Mouse (Mus musculus) MEL-GATA-1-ER (cell line): ENCODE results near the gene Tmem176a.
"Not testable (repeated sequence)": the region's sequence is repeated elsewhere in the genome, so short reads cannot be mapped to it uniquely, and the experiment has no call there.

Source experiments
- DNase-seq: peaks from one replicate; pipeline ENCODE4 v3.0.0-alpha.2; 2012; ENCODE audit warnings: low read depth; ENCODE audit errors: extremely low read depth

Tmem176a gene

GRCm38 (mm10) chr6:48840371-48840969, at the start of gene Tmem176a:
Gene Tmem176a (plus strand): TSS chr6:48840919.
- peak; percentile 68 for DNase-seq

GRCm38 (mm10) chr6:48801897-48802296, 38.8 kb upstream of the Tmem176a start:
- DNase-seq: no peak

DNA sequence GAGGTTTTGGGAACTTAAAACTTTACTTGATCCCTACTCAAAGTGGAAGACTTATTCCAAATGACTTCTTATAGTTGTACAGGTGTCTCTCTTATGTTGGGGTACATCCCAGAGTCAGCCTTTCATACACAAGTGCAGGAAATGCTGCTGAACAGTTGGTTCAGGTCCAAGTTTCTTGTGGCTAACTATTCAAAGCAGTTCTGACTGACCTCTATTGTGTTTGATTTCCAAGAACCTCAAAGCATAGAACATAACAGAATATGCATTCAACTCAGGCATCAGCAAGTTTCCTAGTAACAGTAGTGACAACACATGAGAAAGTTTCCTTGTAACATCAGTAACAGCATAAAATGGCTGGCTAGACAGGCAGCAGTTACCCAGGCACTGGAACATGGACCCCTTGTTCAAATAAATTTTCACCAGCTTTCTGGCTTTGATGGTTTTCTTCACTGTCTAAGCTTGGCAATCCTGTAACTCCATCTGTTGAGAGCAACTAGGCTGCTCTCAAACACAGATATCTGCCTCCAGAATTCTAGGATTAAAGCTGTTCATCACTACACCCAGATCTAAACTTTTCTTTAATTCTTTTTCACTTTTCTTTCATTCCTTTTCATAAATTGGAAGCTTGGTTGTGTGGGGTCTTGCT, 37.2 kb upstream of the Tmem176a start:
- DNase-seq: no peak

GRCm38 (mm10) chr6:48804346-48804745, 36.4 kb upstream of the Tmem176a start:
- DNase-seq: no peak

DNA sequence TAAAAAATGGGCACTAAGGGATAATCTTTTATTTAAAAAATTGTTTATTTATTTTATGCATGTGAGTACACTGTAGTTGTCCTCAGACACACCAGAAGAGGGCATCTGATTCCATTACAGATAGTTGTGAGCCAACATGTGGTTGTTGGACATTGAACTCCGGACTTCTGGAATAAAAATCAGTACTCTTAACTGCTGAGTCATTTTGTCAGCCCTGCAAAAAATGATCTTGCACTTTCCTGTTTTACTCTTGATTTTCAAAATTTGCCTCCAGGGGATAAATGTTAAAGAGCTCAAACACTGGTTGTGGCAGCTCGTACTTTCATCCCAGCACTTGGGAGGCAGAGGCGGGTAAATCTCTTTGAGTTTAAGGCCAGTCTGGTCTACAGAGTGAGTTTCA, 34.0 kb upstream of the Tmem176a start:
- DNase-seq: no peak

DNA sequence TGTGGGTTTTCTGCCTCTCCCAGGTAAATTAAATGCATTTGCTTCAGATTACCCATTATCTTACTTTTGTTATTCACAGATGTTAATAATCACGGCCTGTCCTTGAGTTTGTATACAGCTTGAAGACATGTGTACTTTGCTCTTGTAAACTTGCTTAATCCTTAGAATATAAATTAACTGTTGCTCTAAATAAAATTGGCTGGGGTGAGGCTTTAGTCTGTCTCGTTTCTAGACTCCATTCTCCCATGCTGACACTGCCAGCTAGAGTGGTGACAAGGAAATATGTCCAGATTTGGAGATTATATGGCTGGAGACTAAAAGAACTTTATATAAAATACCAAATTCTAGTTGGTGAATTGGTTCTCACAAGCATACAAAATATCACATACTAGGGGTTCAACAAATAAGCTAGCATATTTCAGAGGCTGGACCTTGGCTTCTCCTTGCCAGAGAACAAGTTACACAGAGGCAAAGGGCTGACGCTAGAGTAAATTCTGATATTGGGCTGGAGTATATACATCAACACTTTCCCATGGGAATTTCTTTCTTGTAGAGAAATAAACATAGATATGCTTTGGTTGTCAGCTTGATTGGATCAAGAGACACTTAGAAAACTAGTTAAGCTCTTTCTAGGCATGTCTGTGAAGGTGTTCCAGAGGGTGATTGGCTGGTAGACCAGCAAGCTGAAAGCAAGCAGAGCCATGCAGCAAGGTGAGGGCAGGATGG, 31.1 kb upstream of the Tmem176a start:
- DNase-seq: no peak

DNA sequence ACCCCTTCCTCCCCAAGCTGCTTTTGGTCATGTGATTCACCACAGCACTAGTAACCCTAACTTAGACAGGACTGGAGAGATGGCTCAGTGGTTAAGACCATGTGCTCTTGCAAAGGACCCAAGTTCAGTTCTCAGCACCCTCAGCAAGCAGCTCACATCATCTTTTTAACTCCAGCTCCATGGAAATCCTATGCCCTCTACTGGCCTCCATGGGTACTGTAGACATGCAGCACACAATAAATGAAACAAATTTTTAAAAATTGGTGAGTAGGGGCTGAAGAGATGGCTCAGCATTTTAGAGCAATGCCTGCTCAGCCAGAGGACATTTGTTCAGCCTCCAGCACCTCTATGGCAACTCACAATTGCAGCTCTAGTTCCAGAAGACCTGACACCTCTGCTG, 25.7 kb upstream of the Tmem176a start:
- DNase-seq: no peak

DNA sequence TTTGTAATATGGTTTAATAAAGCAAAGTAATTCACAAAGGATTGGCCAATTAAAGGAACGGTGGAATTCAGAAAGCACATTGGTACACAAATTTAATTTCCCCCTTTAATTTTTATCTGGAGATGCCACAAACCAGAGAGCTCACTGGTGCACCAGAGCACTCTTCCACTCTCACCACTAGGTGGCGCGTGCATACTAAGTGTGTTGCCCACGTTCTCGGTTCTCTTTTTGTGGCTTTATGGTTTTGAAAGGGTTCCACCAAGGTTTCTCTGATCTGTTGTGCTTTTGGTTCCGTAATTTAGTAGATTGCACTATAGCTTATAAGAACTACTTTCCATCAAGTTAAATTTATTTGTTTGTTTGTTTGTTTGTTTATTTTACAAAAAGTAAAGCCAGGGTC, 22.9 kb upstream of the Tmem176a start:
- peak; percentile 79 for DNase-seq

DNA sequence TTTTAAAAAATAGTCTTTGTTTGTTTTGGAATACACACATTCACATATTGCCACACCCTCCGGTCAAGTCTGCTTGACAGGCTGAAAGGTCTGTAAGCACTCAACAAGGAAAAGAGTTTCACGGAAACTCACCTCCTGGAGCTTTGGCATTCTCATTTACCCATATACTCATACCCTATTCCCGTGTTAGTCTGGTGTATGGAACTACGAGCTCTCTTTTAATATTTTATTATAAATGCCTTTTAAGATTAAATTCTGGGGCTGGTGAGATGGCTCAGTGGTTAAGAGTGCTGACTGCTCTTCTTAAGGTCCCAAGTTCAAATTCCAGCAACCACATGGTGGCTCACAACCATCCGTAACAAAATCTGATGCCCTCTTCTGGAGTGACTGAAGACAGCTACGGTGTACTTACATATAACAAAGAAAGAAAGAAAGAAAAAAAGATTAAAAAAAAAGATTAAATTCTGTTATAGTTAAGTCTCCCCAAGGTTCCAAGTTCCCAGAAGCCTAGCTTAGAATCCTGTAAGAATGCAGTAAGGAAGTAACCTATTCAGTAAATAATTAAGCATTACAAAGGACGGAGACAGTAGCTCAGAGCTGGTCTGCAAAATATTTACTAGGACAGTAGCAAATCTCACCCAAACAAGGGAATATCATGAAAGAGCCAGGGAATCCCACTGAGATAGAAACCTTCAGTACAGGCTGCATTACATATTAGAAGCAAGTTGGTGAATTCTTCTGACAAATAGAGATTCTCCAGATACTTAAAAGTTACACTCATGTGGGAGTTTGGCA, 18.5 kb upstream of the Tmem176a start:
- not testable (repeated sequence) for DNase-seq

DNA sequence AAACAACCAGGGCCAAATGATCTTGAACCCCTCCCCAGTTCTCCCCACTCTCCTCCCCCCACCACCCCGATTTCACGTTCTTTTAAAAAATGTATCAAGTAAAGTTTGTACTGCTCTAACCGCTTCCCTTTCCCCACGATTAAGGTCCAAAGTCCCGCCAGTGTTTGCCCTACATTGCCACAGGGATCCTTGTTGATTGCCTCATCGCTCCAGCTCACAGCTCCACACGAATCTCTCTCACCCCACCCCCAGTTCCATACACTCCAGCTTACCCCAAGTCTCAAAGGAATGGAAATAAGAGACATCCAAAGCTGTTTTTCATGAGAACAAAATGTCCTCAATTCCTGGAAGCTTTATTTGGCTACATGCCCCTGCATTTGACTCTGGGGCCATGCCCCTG, 15.7 kb upstream of the Tmem176a start:
- no peak for DNase-seq

- no peak for DNase-seq
Measured at GRCm38 (mm10) chr6:48828976-48829375, 11.7 kb upstream of the Tmem176a start.

DNA sequence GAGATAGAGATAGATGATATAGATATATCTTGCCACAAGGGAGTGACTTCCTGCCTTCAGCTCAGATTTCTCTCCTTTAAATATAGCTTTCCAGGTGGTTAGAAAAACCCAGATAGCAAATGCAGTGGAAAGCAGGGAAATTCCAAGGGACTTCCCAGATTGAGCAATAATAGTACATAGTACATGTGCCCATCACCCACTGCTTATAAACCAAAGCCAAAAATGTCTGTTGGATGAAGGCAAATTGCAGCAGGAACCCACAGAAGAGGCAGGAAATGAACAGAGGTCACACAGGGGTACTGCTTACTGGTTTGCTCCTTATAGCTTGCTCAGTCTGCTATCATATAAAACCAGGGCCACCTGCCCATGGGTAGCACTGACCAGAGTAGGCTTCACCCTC, 11.1 kb upstream of the Tmem176a start:
- DNase-seq: no peak

DNA sequence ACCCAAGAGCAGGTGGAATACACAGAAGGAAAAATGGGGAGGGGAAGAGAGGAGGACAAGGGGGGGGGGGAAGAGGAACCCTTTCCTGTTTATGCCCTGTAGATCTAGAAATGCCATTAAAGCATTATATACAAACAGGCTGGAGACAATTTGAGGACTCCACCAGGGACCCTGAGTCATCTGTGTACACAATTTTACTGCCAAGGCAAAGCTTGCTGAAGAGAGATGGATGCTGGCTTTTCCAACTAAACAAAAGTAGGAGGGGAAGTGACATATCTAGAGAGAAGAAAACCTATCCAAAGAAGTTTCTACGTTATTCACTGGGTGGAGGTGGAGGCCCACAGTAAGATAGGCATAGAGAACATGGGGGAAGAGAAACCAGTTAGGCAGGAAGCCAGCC, 10.5 kb upstream of the Tmem176a start:
- DNase-seq: no peak

DNA sequence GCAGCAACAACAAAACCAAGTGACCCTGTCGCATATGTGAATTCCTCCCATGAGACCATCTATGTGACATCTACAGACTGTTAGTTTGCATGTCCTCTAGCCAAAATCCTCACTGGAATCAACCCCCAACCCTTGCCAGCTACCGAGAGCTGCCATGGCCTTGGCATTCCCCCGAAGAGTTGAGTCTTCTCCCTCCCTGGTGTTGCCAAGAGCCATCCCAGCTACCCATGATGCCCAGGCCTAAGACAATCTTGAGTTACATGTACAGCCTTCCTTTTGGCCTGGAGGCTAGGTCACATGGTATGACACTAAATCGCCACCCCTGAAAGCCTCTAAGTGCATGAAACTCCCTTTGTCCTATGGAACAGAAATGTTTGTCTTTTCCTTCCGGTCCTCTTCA, 9.6 kb upstream of the Tmem176a start:
- DNase-seq: no peak

- peak; percentile 91 for DNase-seq
Measured at GRCm38 (mm10) chr6:48832426-48832825, 8.3 kb upstream of the Tmem176a start.

DNA sequence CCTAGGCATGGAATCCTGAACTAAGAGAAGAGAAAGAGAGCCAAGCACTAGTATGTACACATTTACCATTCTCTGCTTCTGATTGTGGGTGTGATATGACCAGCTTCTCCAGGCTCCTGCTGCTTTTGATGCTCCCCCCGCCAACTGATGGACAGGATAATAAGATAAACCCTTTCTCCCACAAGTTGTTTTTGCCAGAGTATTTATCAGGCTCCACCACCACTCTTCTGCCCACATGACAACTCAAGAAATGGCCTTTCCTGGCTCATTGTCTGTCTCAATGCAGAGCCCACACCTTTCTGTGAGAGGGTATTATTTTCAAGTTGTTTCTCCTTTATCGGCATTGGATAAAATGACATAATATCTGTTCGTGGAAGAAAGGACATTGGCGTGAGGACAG, 7.2 kb upstream of the Tmem176a start:
- DNase-seq: no peak

- no peak for DNase-seq
Measured at GRCm38 (mm10) chr6:48835241-48835640, 5.5 kb upstream of the Tmem176a start.

DNA sequence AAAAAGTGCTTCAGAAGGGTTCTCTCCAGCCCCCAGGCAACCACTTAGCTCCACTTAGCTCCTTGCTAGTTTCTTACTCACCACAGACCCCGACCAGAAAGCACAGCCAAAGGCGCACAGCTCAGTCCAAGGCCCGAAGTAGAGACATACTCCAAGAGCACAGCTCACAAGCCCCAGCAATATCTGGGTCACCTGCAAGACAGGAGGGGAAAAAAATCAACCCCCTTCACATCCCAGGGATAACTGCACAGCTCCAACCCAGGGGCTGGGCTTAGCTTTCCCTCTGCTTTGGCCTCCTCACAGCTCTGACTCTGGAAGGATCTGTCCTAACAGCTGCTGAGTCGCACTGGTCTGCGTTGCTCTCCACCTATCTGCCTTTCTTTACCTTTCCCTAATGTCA, 4.6 kb upstream of the Tmem176a start:
- DNase-seq: no peak

DNA sequence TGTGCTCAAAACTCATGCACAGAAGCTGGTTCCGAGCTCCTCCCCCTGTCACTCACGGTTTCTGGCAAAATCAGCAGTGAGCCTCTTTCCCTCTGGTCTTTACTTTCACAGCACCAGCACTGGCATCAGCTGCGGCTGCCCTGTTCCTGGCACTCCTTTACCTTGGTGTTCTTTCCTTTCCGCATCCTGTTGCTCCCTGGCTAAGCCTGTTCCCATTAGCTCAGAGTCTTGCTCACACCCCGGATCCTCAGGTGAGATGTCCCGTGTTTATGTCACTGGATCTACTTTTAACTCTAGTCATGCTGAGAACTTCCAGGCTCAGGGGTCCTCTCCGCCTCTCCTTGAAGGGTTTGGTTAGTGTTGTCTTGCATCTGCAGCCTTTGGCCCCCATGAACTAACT, 3.2 kb upstream of the Tmem176a start:
- DNase-seq: no peak

DNA sequence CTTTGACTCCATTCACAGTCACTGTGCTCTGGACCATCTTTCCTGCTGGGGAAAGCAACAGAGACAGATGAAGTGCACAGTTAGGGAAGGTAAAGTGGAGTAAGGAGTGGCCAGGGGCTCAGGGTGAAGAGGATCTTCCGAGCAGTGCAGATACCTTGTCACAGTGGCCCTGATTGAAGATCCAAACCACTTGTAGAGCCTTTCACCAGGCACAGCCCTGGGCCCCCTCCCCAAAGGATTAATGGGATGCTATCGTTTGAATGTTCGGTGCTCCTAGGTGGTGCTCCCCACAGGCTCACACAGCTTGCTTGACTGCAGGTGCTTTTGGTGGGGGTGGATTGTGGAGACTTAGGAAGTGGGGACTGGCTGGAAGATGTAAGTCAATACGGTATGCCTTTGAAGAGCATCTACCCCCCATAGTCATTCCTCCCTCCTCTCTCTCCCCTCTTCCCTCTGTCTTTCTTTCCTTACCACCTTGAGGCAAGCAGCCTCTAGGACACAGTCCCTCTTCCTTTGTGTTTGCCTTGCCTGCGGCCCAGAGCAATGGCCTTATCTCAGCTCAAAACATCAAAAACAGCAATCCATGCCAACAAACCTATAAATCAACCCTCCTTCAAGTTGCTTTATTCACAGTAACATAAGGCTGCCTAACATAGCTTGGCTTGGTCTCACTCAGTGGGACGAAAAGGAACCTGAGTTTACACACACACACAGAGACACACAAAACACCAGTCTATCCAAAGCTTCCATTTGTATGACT, 2.2 kb upstream of the Tmem176a start:
- DNase-seq: no peak

- DNase-seq: peak; percentile 79
Measured at GRCm38 (mm10) chr6:48840973-48841625, 380 bp downstream of the Tmem176a start, which contains the start of gene Tmem176b. Gene Tmem176b (minus strand): TSS chr6:48841496.
